In genomic region chr12:102129508-102130030, GRCm38 (mm10) we compare ENCODE assay signal across 9 mouse cellular contexts. TPM values are rescaled to one million over a fixed set of nuclear protein-coding genes. Genes with fewer than 3 reads are reported as not detected.
DNase-seq lines count a peak whose midpoint lies in the region; ATAC-seq lines count a peak whose summit lies in the region.
"Had no signal": no experiment of that assay in that cellular context is flagged by ENCODE, and none has a peak within 500 bp of the region (broad histone marks: within the 10 kb centered on the region; RNA-seq: fewer than 3 reads in every experiment).

No protein-coding gene starts in this region.

- H3K9ac ChIP-seq in heart, embryonic 14.5 days (ENCODE audit: low read length), result peak overlapping the region; percentile 63
- H3K9ac ChIP-seq in hindbrain, embryonic 13.5 days, result peak overlapping the region; percentile 73
- peak overlapping the region; percentile 39 for H3K9ac ChIP-seq in midbrain, embryonic 11.5 days (ENCODE audit: low read length)

- no peak for DNase-seq in heart, postnatal 36 days
- DNase-seq in brain, adult 2 months (ENCODE audit: low read depth, low spot score), result peak; percentile 47
- no peak for DNase-seq in midbrain, embryonic 11.5 days (ENCODE audit: low spot score, missing footprints)
- DNase-seq in gastrocnemius, postnatal 36 days, result no peak
- no peak for DNase-seq in layer of hippocampus, postnatal 14 days (ENCODE audit: low spot score in 2 of 2)

- no peaks in the 10 kb centered on the region for H3K9me3 ChIP-seq in heart, embryonic 14.5 days (ENCODE audit: control insufficient read depth, low read length)
- no peaks in the 10 kb centered on the region for H3K9me3 ChIP-seq in hindbrain, embryonic 13.5 days
- H3K9me3 ChIP-seq in midbrain, embryonic 11.5 days (ENCODE audit: control insufficient read depth, low read length), result no peaks in the 10 kb centered on the region

- no peak overlapping the region for H3K27ac ChIP-seq in heart, embryonic 14.5 days (replicated peaks in 1 of 2; ENCODE audit: control insufficient read depth in 1 of 2, insufficient read depth in 1 of 2, low read depth in 2 of 2, low read length in 2 of 2)
- no peak overlapping the region for H3K27ac ChIP-seq in hindbrain, embryonic 13.5 days
- H3K27ac ChIP-seq in midbrain, embryonic 11.5 days (ENCODE audit: low read depth, low read length), result no peak overlapping the region

- no peaks in the 10 kb centered on the region for H3K36me3 ChIP-seq in heart, embryonic 14.5 days (ENCODE audit: control insufficient read depth, insufficient read depth, low read length)
- H3K36me3 ChIP-seq in hindbrain, embryonic 13.5 days, result no peaks in the 10 kb centered on the region
- H3K36me3 ChIP-seq in midbrain, embryonic 11.5 days (ENCODE audit: control insufficient read depth, insufficient read depth, low read length), result no peaks in the 10 kb centered on the region

- no peak for ATAC-seq in heart, embryonic 14.5 days (ENCODE audit: insufficient number of reproducible peaks, insufficient read depth, low FRiP score, low read depth)
- ATAC-seq in hindbrain, embryonic 13.5 days (ENCODE audit: low FRiP score), result peak; percentile 49
- peak; percentile 45; the same call in 1 of the 2 replicates for ATAC-seq in midbrain, embryonic 11.5 days (ENCODE audit: low FRiP score)
- ATAC-seq in megakaryocyte progenitor cell, adult 5-6 weeks (replicated peaks; ENCODE audit: poor library complexity), result no peak

- peaks cover 3 to 4% of the 10 kb centered on the region in 2 experiments; a peak in 2 of 4 replicates for H3K4me1 ChIP-seq in heart, embryonic 14.5 days (ENCODE audit: control insufficient read depth in 2 of 2, insufficient read depth in 2 of 2, low read length in 2 of 2)
- H3K4me1 ChIP-seq in hindbrain, embryonic 13.5 days (replicated peaks), result peaks cover 30% of the 10 kb centered on the region
- peaks cover 14% of the 10 kb centered on the region for H3K4me1 ChIP-seq in midbrain, embryonic 11.5 days (ENCODE audit: control insufficient read depth, insufficient read depth, low read length)

- peaks cover 24% of the 10 kb centered on the region for H3K27me3 ChIP-seq in heart, embryonic 14.5 days (ENCODE audit: control insufficient read depth, insufficient read depth, low read length)
- peaks cover 74% of the 10 kb centered on the region for H3K27me3 ChIP-seq in hindbrain, embryonic 13.5 days
- H3K27me3 ChIP-seq in midbrain, embryonic 11.5 days (ENCODE audit: control insufficient read depth, insufficient read depth, low read length), result peaks cover 39% of the 10 kb centered on the region

- H3K4me2 ChIP-seq in heart, embryonic 14.5 days (ENCODE audit: low read length), result peak overlapping the region; percentile 99
- peak overlapping the region; percentile 98 for H3K4me2 ChIP-seq in hindbrain, embryonic 13.5 days
- H3K4me2 ChIP-seq in midbrain, embryonic 11.5 days, result peak overlapping the region; percentile 65

- 5% methylated on average over 14 of the region's 14 CpGs for WGBS in heart, embryonic 14.5 days
- WGBS in hindbrain, embryonic 13.5 days, result 1% methylated on average over 14 of the region's 14 CpGs
- 1% methylated on average over 14 of the region's 14 CpGs for WGBS in midbrain, embryonic 11.5 days

- intact Hi-C loops in heart, postnatal 36 days (cut with DNase I), result no loop called here
- intact Hi-C loops in gastrocnemius, postnatal 36 days (cut with DNase I), result loop anchor here (5.0 kb wide), 1 partner anchor 253 kb away; no protein-coding TSS in a partner anchor

- H3K4me3 ChIP-seq in heart, embryonic 14.5 days (ENCODE audit: control insufficient read depth in 1 of 2, insufficient read depth in 1 of 2, low read depth in 1 of 2, low read length in 2 of 2), result peak overlapping the region; percentile 58 to 61
- H3K4me3 ChIP-seq in hindbrain, embryonic 13.5 days, result peak overlapping the region; percentile 54
- H3K4me3 ChIP-seq in midbrain, embryonic 11.5 days (ENCODE audit: low read depth, low read length), result peak overlapping the region; percentile 30

RNA-seq across cellular contexts. Expression of gene Slc24a4, which starts 1.0 kb away (rescaled TPM):
- polyA plus RNA-seq in heart, embryonic 14.5 days (2014; fragmentation: Nextera tagmentation; extraction: Ambion mirVana), result 2.7 and 3.1 TPM in 2 replicates
- 1 to 10 TPM; 1.3 to 2.0 TPM for total RNA-seq in heart, postnatal 36 days (2021)
- polyA plus RNA-seq in hindbrain, embryonic 13.5 days (2015; fragmentation: Nextera tagmentation; extraction: Ambion mirVana), result 1.7 and 1.9 TPM in 2 replicates
- 0.19 and 0.26 TPM in 2 replicates for polyA plus RNA-seq in midbrain, embryonic 11.5 days (2014; fragmentation: Nextera tagmentation; extraction: Ambion mirVana)
- not detected for total RNA-seq in gastrocnemius, postnatal 36 days (2021)
- total RNA-seq in layer of hippocampus, postnatal 14 days (2021), result 10 to 100 TPM; 28.2 to 28.5 TPM
- not detected in 2 replicates for total RNA-seq in megakaryocyte progenitor cell, adult 5-6 weeks (2015)
- total RNA-seq in megakaryocyte progenitor cell, adult 5-6 weeks (2017), result not detected in 2 replicates
- polyA plus RNA-seq: spleen, adult 2 months had no signal

Comparison
In these comparisons a context has a peak if more than half of its experiments do, and no peak if none do; other contexts are left out.
1. ATAC-seq: peak in hindbrain, embryonic 13.5 days (single experiment) and midbrain, embryonic 11.5 days (single experiment); none in heart, embryonic 14.5 days (single experiment) and megakaryocyte progenitor cell, adult 5-6 weeks (single experiment).
2. RNA of gene Slc24a4, which starts 1.0 kb away (total RNA-seq): 28.2 to 28.5 TPM in layer of hippocampus, postnatal 14 days; 1.3 to 2.0 TPM in heart, postnatal 36 days, not detected in gastrocnemius, postnatal 36 days and not detected in megakaryocyte progenitor cell, adult 5-6 weeks; every median in the first group is over 4 times any median in the second.
3. Peak in every context shown above with its lines, with median percentiles within 50 percentile points of each other: H3K4me2 ChIP-seq, H3K4me3 ChIP-seq and H3K9ac ChIP-seq.